Mouse (Mus musculus) liver, embryonic 14.5 days (tissue): Measurements from ENCODE around the gene Hist1h2bg.

Experiments used
- CTCF ChIP-seq: IDR thresholded peaks from 2 replicates; pipeline ENCODE4 v1.5.1; 2016; ENCODE audit warnings: antibody characterized with exemption, low read depth, control low read depth
- EP300 ChIP-seq: IDR thresholded peaks from 2 replicates; pipeline ENCODE4 v1.6.1; 2016; ENCODE audit warnings: antibody characterized with exemption, low read depth

DNA sequence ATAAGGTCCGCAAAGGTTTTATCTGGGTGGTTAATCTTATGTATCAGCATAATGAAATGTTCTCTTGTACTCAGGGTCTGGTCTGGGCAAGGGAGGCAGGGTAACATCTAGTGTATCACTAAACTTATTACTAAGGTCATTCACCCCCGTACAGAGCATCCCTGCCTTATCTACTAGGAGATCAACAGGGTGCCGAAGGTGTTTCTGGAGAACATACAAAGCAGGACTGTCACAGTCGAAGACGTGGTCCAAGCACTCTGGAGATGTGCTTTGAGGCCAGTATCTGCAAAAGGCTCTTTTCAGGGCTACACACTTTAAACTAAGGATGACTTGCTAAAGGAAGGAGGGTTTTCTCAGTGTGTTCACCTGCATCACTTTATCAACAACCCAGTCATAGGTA is 24.5 kb upstream of the Hist1h2bg start:
- TF ChIP-seq CTCF (no peak), EP300 (no peak)
